Mouse (Mus musculus) E14TG2a.4 (cell line): ENCODE measurements around the gene Wnt11.

Experiments used
- H3K27me3 ChIP-seq: 2 replicates; pipeline ENCODE4 v1.6.1; 2014; ENCODE audit warnings: low read length, control low read depth; ENCODE audit not compliant: insufficient read depth
- H3K36me3 ChIP-seq: 2 replicates; pipeline ENCODE4 v1.6.1; 2014; ENCODE audit warnings: low read length, control low read depth; ENCODE audit not compliant: insufficient read depth
- H3K4me1 ChIP-seq: replicated peaks from 2 replicates; pipeline ENCODE4 v1.6.1; 2014; ENCODE audit warnings: low read depth, low read length, control low read depth
- H3K4me3 ChIP-seq: replicated peaks from 2 replicates; pipeline ENCODE4 v1.5.1; 2014; ENCODE audit warnings: mild to moderate bottlenecking, low read length
- H3K9me3 ChIP-seq: 2 replicates; pipeline ENCODE4 v1.6.1; 2014; ENCODE audit warnings: low read length, control low read depth
- CTCF ChIP-seq: conservative IDR thresholded peaks from 2 replicates; pipeline ENCODE4 v1.5.1; 2014; ENCODE audit warnings: low read length
- NANOG ChIP-seq: IDR thresholded peaks from 2 replicates; pipeline ENCODE4 v1.6.1; 2014; ENCODE audit warnings: borderline replicate concordance, low read length, mixed read lengths
- POU5F1 ChIP-seq: IDR thresholded peaks from 2 replicates; pipeline ENCODE4 v1.6.1; 2014; ENCODE audit warnings: low read length, borderline replicate concordance

The Wnt11 gene

DNA sequence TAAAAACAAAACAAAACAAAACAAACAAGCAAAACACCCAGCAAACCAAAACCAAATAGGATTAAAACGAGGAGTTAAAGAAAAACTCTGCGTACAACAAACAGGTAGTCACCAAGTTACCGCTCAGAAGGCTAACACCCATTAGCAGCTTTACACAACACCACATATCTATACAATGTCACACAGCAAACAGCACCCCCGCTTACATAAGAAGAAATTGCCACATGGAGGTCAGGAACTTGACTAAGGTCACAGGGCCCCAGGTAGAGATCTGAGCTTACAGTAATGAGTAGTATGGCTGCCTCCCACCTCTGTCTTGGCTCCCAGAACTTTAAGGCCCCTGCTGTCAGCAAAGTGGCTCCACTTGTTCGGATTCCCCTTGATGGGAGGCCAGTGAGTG lies 59.4 kb downstream of the Wnt11 start:
- no peak for TF ChIP-seq POU5F1
- H3K4me3 ChIP-seq: no peak overlapping the region
- H3K27me3 ChIP-seq: no peaks in the 10 kb centered on the region
- no peaks in the 10 kb centered on the region for H3K9me3 ChIP-seq
- H3K4me1 ChIP-seq: no peaks in the 10 kb centered on the region
- H3K36me3 ChIP-seq: peaks cover 11% of the 10 kb centered on the region

DNA sequence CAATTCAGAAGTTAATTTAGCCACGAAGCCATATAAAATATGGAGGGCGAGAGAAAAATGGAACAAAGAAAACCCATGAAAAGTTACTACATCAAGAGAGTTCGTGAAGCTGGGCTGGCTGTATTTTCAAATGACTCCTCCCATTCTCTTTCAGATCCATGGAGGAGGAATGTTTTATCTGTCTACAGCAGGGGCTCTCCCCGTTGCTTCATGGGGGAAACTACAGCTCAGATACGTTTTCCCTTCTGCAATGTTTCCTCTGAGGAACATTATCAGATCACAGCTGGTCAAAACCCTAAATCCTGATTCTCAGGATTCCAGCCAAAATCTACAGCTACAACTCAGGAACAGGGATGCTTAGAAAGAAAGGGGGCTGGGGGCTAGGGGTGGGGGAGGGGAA lies 59.9 kb downstream of the Wnt11 start:
- Histone ChIP-seq H3K9me3 (no peaks in the 10 kb centered on the region), H3K36me3 (peaks cover 11% of the 10 kb centered on the region), H3K4me3 (no peak overlapping the region), H3K4me1 (no peaks in the 10 kb centered on the region), H3K27me3 (no peaks in the 10 kb centered on the region)
- TF ChIP-seq CTCF: no peak
- TF ChIP-seq POU5F1: no peak
- TF ChIP-seq NANOG: no peak

DNA sequence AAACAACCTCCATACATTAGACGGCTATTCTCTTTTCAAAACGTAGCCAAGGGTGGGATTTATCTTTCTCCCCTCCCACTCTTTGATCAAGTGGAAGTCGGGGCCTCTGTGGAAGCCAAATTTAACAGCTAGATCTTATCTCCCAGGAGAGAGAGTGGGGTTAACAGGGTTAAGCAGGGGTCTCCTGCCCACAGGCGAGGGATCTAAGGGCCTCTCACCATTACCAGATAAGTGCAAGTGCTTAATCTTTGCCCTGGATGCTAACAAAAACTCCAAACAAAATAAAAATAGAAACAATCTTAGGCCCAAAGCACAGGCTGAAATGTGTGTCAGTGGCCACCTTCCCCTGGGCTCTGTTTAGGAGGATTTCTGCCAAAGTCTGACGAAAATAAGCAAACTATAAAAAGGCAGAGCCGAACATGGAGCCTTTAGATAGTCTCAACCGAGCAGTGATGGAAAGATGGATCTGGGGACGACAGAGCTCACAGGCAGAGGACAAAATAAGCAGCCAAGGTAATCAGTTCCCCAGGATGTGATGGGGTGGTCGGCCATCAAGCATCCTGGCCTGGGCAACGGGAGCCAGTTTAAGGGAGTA lies 60.7 kb downstream of the Wnt11 start:
- H3K27me3 ChIP-seq: no peaks in the 10 kb centered on the region
- no peak for TF ChIP-seq POU5F1
- no peak for TF ChIP-seq NANOG
- TF ChIP-seq CTCF: no peak
- no peaks in the 10 kb centered on the region for H3K4me1 ChIP-seq
- H3K9me3 ChIP-seq: no peaks in the 10 kb centered on the region
- no peak overlapping the region for H3K4me3 ChIP-seq
- H3K36me3 ChIP-seq: peaks cover 11% of the 10 kb centered on the region

DNA sequence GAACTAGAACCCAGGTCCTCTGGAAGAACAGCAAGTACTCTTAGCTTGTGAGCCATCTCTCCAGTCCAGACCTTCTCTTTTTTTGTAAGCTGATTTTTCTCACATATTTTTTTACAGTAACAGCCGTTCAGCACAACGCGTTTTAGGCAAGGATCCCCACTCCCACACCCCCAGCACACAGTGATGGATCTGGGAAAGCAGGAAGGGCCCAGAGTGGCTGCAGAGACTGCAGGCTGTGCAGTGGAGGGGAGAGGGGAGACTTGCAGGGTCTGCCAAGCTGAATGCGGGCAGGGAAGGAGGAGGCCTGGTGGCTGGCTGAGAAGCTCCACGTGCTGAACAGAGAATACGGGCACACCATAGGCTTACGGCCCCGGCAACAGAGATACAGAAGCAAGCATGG lies 62.4 kb downstream of the Wnt11 start:
- H3K9me3 ChIP-seq: no peaks in the 10 kb centered on the region
- peaks cover 11% of the 10 kb centered on the region for H3K36me3 ChIP-seq
- TF ChIP-seq POU5F1 (no peak), NANOG (no peak), CTCF (no peak)
- no peaks in the 10 kb centered on the region for H3K4me1 ChIP-seq
- no peak overlapping the region for H3K4me3 ChIP-seq
- H3K27me3 ChIP-seq: no peaks in the 10 kb centered on the region

DNA sequence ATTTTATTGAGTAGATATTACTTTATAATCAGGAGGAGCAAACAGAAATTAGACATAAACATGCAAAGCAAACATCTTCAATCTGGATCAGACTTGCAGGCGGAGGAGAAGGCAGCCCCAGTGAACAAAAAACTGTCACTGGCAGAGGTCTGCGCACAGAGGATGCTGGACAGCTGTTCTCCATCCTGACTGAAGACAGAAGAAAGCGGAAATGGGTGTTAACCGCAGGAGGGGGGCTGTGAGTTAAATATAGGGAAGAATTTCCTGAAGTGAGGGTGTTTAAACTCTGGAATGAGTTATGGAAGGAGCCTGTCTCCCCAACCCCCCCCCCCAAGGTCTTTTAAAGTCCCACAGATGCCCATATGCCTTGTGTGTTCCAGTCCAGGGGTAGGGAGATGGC lies 64.9 kb downstream of the Wnt11 start:
- Histone ChIP-seq H3K36me3 (0 out of 2 replicates have a peak, but pooled peaks cover 5% of the 10 kb centered on the region), H3K9me3 (no peaks in the 10 kb centered on the region), H3K4me3 (no peak overlapping the region), H3K4me1 (peaks cover 10% of the 10 kb centered on the region; the same call in 1 of the 2 replicates), H3K27me3 (no peaks in the 10 kb centered on the region)
- TF ChIP-seq NANOG (no peak), CTCF (no peak), POU5F1 (no peak)

DNA sequence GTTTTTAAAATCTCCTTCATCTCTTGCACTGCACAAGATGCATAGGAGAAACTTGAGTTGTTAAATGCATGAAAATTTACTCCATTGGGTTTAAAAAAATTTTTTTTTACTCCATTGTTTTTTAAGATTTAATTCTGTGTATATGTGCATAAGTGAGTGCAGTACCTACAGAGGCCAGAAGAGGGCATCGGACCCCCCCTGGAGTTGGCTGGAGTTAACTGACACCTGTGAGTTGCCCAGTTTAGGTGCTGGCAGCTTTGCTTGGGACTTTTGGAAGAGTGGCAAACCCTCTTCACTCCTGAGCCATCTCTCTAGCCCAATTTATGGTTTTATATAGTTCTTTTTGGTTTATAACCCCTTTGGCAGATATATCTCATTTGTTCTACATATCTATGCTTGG lies 66.2 kb downstream of the Wnt11 start:
- no peak overlapping the region for H3K4me3 ChIP-seq
- TF ChIP-seq CTCF: peak; percentile 59
- no peak for TF ChIP-seq NANOG
- H3K27me3 ChIP-seq: no peaks in the 10 kb centered on the region
- H3K9me3 ChIP-seq: no peaks in the 10 kb centered on the region
- H3K36me3 ChIP-seq: 0 out of 2 replicates have a peak, but pooled peaks cover 5% of the 10 kb centered on the region
- peaks cover 10% of the 10 kb centered on the region; the same call in 1 of the 2 replicates for H3K4me1 ChIP-seq

DNA sequence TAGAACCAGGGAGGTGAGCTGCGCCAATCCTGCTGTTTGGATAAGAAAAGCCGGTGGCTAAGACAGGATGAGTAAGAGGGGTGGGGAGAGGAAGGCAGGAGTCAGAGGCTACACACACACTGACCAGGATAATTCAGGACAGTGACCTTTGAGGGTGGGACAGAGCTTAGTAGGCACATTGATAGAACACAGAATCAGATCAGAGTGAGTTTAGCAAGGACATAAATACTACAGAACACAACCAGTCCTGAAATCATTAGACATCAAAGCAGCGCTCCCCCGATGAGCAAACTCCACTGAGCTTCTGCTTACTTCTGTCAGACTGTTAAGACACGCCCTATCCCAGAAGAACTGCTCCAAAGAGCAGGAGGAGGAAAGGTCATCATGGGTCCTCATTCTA lies 69.0 kb downstream of the Wnt11 start:
- Histone ChIP-seq H3K27me3 (no peaks in the 10 kb centered on the region), H3K4me3 (no peak overlapping the region), H3K4me1 (peaks cover 10% of the 10 kb centered on the region; the same call in 1 of the 2 replicates), H3K36me3 (no peaks in the 10 kb centered on the region), H3K9me3 (no peaks in the 10 kb centered on the region)
- TF ChIP-seq CTCF: no peak
